Mouse (Mus musculus) ES-E14 (cell line): ENCODE results near the gene Rab34.

Experiments used
- CHD2 ChIP-seq: IDR thresholded peaks from 2 replicates; pipeline ENCODE4 v1.6.1; 2014; ENCODE audit warnings: mild to moderate bottlenecking, low read depth, low read length, inconsistent platforms
- HCFC1 ChIP-seq: IDR thresholded peaks from 2 replicates; pipeline ENCODE4 v1.6.1; 2012; ENCODE audit warnings: low read length, inconsistent platforms, borderline replicate concordance; ENCODE audit not compliant: insufficient read depth

- TF ChIP-seq HCFC1: no peak
- TF ChIP-seq CHD2: no peak; the same call in 1 of the 2 replicates
These were observed 8.0 kb upstream of the Rab34 start for GRCm38 (mm10) chr11:78180081-78180761.
